Mouse (Mus musculus) kidney, adult 9 months (tissue): ENCODE data around the gene Ruvbl2.

Experiments
- DNase-seq: peaks from one replicate; pipeline ENCODE4 v3.0.0; 2022

Gene Ruvbl2

GRCm38 (mm10) chr7:45395578-45396336 lies 42.1 kb downstream of the Ruvbl2 start, which contains the start of gene Snrnp70:
TSS of gene Snrnp70 (minus strand) at chr7:45395742.
- DNase-seq = peak; percentile 100

- DNase-seq = no peak
These were observed 42.8 kb downstream of the Ruvbl2 start for GRCm38 (mm10) chr7:45395129-45395541.

DNA sequence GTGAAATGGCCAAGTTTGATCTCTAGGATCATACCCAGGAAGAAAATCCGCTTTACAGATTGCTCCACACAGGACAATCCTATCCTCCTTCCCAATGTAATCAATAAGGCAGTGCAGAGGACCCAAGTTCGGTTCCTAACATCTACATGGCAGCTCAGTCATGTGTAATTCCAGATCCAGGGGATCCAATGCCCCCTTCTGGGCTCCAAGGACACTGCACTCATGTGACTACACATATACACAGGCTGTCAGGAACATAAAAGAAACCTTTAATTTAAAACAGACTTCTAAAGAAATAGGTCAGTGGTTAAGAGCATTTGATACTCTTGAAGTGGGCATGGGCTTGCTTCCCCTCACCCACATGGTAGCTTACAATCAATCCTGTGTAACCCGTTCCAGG lies 51.8 kb downstream of the Ruvbl2 start:
- no peak for DNase-seq

DNA sequence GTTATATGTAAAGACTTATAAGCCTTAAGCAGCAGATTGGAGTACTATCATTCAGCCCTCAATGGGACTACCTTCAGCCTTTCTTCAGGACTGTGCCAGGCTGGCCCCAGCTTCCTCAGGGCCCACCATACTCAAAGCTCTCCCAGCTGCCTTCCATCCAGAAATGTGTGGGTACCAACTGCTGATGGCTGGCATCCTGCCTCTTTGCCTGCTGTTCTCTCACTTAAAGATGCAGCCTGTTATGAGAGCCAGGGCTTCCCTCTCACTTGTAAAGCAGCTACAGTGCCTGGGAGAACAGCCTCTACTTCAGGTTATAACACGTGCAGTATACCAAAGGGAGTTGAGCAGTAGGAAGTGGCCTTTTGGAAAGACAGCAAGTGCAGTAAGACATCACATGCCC lies 61.8 kb downstream of the Ruvbl2 start:
- DNase-seq = no peak

DNA sequence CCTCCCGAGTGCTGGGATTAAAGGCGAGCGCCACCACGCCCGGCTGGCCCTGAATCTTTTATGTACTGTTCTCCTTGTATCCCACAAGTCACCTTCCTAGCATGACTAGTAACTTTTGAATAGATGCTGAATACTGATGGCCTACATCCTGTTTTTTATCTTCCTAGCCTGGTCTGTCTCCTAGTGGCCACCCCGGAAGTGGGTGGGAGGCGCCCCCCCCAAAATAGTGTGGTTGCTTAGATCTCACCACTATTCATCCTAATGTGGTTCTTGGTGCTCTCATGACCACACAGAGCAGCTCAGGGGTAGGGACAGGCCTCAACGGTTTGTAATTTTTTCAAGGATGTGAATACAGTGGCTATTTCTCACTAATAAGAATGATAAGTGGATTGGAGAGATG lies 63.3 kb downstream of the Ruvbl2 start:
- DNase-seq = no peak

DNA sequence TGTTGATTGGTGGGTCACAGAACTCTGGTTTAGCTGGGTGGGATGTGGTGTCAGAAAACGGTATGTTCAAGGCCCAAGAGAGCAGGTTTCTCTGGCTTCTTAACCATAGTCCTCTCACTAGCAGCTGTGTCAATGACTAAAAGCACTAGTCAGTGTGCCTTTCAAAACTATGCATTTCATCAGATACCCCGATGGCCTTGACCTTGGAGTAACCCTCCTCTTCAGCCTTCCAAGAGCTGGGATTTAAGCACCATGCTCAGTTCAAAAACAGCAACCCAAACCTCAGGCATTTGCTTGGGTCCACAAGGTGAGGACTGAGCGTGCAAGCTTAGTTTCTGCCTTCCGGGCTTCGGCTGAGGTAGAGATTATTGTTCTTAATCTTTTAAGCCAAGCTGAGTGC lies 65.5 kb downstream of the Ruvbl2 start:
- no peak for DNase-seq
